Mouse (Mus musculus) cerebellum, adult 11-12 months (tissue): ENCODE results near the gene Greb1.

Source experiments
- DNase-seq: peaks from one replicate; pipeline ENCODE4 v3.0.0; 2022

Greb1 gene

DNA sequence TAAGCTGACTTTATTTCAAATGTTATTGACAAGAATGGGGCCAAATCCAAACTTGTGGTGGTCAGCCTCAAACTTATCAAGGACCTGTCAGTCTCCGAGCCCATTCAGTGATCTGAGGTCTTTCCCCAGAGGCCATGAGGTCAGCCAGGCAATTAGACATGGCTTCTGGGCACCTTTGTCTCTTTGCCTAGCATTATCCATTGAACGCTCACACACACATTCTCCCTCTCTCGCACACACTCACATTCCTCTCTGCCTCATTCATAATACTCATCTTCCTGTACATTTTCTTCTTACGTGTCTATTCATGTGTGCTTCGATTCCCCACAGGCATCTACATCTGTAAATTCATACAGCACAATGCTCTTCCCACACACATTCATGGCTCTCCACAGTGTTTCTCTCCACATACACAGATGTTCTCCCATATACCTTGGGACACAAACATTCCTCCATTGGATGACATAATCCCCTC, 3.3 kb upstream of the Greb1 start:
- no peak for DNase-seq

- DNase-seq = no peak
Measured at GRCm38 (mm10) chr12:16803237-16803955, 2.7 kb upstream of the Greb1 start.

DNA sequence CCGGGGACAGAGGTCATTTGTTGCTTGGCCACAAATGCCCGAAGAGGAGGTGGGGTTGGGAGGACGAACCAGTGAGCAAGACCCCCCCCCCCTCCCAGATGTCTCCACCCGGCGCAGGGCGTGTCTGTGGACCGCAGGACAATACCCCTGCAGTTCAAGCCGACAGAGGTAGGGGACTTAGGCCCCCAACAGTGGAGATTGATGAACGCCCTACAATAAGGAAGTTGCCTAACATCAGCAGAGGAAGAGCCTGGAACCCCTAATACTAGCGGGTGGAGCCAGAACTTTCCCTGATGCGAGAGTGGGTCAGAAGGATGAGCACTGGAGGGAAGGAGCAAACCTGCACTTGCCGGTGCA, 251 bp upstream of the Greb1 start:
- no peak for DNase-seq

GRCm38 (mm10) chr12:16799928-16800258, 793 bp downstream of the Greb1 start:
- no peak for DNase-seq

DNA sequence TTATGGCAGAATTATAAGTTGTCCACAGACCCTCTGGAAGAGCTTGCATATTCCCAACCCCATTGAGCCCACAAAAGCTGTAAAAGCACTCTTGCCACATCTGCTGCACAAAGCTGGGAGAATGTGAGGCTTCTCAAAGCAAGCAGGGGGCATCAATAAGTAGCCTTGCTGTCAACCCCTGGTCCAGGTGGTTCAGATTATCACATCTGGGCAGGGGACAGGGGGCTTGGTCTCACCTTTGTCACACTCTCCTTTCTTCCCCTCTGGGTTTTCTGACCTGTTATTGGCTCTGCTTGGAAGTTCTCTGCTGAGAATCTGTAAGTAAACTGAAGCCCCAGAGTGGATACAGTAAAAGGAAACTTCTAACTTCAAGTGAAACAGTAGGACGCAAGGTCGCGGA, 1.8 kb downstream of the Greb1 start:
- no peak for DNase-seq

GRCm38 (mm10) chr12:16795781-16796180, 4.9 kb downstream of the Greb1 start:
- no peak for DNase-seq

- DNase-seq = no peak
Measured at GRCm38 (mm10) chr12:16793371-16793770, 7.3 kb downstream of the Greb1 start.

DNA sequence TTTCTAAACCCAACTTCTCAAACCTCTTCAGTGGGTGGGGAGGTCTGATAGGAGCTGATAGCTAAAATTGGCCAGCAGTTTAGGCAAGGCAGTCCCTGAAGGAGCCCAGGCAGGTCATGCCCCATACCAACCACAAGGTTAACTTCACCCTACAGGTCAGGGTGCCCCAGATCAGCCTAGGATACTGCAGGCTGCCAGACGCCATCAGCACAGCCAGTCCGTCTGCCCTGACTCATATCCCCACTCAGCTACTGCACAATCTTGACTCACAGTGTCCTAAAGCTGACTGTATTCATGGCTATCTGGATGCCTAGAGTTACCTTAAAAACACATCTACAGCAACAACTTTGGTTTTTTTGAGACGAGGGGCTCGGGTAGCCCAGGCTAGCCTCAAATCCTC, 10.2 kb downstream of the Greb1 start:
- no peak for DNase-seq

DNA sequence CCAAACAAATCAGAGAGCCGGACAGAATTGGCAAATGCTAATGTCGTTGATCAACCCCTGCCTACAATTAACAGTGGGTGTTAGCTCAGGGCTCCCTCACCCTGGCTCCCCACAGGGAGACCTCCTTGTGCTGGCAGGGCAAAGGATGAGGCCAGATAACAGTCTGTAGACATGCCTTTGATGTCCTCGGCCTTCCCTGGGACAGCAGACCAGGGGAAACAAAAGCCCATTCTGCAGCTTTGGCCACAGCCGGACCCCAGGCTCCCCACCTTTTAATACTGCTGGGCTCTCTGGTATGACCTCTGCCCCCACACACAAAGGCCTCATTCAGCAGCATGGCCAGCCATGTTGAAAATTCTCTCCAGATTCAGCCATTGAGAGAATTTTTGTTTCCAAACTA, 10.9 kb downstream of the Greb1 start:
- DNase-seq = no peak

GRCm38 (mm10) chr12:16789199-16789598, 11.5 kb downstream of the Greb1 start:
- no peak for DNase-seq

- DNase-seq = no peak
Measured at GRCm38 (mm10) chr12:16788600-16788999, 12.1 kb downstream of the Greb1 start.

DNA sequence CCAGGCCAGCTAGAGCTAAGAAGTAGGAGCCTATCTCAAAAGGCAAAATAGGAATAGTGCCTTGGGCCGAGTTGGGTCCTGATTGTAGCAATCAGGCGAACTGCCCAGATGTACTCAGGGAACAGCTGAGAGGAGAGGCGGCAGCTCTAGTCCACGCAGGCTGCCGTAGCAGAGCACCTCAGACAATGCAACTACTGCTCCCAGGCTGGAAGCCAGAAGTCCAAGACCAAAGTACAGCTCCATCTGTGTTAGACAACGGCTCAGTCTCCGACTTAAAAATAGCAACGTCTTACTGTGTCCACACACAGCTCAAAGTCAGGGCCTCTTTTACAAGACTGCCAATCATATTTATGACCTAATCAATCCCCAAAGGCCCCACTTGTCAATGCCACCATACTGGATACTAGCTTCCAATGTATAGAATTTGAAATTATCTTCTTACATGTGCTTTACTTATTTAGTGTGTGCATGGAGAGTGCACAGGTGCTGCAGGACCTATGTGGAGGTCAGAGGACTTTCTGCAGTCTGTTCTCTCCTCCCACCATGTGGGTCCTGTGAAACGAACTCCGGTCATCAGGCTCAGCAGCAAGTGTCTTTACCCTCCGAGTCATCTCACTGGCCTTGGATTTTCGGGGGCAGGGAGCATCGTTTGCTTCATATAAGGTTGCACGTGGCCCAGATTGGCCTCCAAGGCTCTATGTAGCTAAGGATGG, 19.5 kb downstream of the Greb1 start:
- DNase-seq = no peak

DNA sequence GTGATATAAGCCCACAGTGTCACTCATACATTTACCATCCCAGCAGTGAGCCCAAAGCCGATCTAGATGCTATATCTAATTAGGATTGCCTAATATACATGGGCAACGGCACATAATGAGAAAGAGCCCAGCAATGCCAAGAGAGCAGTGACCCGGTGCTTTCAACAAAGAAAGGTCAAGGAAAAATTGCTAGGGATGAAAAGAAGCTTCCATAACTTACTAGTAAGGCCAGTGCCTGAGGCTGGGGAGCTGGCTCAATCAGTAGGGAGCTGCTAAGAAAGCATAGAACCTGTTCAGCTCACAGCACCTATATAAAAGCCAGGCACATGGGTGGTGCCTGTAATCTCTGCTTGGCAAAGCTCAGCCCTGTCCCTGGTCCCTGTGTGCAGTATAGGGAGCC, 20.4 kb downstream of the Greb1 start:
- no peak for DNase-seq

- no peak for DNase-seq
Measured at GRCm38 (mm10) chr12:16779165-16779564, 21.5 kb downstream of the Greb1 start.

DNA sequence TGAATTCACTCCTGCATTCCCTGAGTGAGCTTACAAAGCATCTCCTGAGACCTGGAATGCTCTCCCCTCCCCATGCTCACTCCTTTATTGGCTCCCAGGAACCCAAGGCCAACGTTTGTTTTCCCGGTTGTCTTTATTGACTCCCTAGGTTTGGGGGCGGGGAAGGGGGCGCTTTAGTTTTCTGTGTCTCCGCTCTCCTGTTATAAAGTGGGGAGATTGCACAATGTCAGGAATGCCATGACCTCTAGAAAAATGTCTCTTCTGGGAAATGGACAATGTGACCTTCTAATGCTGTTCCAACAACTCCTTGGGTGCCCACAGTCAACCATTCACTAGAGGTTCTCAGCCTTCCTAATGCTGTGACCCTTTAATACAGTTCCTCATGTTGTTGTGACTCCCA, 22.2 kb downstream of the Greb1 start:
- no peak for DNase-seq

GRCm38 (mm10) chr12:16775351-16775750, 25.3 kb downstream of the Greb1 start:
- DNase-seq = no peak

GRCm38 (mm10) chr12:16774605-16775004, 26.1 kb downstream of the Greb1 start:
- no peak for DNase-seq

DNA sequence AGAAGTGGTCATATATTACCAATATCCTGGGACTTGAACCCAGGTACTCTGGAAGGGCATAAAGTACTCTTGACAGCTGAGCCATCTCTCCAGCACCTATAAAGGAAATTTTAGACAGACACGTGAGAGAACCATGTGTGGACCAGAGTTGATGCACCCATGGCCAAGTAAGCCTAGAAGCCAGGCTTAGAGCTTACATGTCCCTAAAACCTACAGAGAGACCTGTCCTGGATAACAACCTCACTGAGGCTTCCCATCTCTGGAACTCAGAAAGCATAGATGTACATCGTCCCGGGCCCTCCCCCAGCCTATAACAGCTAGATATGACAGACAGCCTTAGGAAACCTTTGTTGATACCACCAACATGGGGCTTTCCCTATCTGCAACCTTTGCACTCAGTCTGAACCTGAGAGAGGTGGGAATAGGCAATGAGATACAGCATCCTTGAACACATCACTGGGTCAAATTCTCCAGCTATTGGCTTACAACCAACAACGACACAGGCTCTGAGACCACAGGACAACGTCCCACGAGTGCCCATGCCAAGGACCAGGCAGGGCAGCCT, 31.0 kb downstream of the Greb1 start:
- no peak for DNase-seq

- no peak for DNase-seq
Measured at GRCm38 (mm10) chr12:16768711-16769110, 32.0 kb downstream of the Greb1 start.

GRCm38 (mm10) chr12:16768251-16768650, 32.4 kb downstream of the Greb1 start:
- no peak for DNase-seq

DNA sequence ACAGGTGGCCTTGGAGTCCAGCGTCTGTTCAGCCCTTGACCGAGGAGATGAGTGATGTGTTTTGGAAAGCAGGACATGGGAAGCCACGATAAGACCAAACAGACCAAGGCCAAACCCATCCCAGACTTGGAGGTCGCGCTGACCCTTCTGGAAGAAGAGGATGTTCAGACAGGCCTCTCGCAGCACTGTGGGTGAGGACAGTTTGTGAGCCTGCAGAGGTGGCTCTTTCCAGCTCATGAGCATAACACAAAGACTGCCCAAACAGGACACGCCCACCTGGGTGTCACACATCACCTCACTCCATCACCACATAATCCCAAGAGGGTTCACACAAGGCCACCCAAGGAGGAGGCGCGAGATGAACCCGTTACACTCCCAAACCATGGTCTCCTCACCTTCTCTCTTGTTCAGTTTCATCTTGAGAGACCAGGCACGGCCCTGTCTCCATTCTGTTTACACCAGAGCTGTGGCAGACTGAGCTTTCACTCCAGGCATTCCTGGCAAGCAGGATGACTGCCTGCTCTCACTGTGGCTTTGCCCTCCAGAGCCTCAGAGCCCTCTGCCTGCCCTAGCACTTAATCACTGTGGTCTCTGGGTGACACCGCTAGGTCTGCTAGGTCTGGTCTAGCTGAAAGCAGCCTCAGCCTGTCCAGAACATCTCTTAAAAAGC, 35.8 kb downstream of the Greb1 start:
- no peak for DNase-seq

DNA sequence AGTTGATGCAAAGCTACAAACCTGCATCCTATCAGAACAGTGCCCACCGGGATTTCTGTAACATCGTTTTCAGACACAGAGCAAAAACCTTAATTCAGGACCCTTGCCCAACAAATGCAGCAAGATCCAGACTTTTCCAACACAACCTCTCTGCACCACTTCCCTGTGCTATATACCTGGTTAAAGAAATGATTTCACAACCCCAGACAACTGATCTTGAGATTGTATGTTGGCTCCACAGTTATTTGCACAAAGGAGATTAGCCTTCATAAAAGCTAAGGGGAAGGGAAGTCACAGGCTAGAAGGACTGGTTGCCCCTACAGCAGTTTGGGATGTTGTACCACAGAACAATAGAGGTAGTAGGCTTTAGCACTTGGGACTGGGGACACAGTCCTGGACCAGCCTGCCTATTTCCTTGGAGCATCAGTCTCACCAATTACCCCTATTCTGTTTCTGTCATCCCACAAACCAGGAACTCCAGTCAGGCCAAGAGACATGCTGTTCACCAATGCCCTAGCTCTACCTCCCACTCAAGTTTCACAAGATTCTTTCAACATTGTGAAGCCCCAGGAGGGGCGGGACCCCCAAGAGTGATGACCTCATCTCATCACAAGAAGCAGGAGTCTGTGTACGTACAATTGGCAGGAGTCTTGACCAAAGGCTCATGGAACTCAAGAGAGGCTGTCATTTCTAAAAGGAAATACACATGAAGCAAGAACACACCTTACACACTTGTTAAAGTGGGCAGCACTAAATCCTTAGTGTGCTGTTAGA, 36.9 kb downstream of the Greb1 start:
- DNase-seq = no peak

DNA sequence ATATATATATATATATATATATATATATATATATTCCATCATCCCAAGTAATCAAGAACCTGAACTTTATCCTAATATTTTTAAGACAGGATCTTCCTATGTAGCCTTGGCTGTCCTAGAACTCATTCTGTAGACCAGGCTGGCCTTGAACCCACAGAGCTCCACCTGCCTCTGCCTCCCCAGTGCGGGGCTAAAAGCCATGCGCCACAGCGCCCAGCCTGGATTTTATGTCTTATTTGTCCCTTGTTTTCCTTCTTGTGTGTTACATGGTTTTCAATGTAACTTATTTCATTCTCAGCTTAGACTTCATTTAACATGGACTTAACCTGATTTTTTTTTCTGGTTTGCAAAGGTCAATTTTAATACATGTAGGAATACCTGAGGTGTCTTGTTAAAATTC, 39.2 kb downstream of the Greb1 start:
- no peak for DNase-seq
